Mouse (Mus musculus): ENCODE results near the gene Tas2r134.

Gene Tas2r134

DNA sequence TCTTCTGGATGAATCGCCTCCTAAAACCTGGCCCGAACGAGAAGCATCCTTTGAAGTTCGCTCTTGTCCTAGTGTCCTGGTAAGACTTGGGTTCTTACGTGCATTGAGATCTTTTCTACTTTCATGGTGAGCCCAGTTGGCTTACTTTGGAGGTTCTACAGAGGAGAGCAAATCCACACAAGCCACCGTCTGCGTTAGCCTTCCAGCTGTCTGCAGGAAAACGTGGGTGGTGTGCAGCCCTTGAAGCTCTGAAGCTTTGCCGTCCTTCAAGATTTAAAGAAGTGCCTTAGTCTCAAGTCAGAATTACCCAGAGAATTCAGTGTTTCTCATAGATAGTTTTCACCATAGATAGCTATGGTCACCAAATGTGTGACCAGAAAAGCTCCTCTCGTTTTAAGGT, 24.8 kb downstream of the Tas2r134 start:
- no peak for DNase-seq (ENCODE audit: low read depth, low spot score)

DNA sequence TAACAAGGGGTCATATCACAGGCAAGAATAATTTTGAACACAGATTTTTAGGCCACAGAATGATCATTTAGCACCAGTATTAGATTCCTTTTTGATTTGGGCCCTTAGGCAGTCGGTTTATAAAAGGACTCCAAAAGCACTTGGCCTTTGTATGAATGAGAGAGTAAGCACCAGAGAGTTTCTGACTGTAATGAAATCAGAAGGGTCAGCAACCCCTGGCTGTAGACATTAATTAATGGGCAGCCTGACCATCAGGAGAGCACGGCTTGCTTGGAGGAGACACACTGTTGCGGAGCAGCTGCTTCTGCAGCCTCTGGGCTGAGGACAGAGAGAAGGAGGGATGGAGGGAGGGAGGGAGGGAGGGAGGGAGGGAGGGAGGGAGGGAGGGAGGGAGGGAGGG, 30.4 kb downstream of the Tas2r134 start:
- peak; percentile 4 for DNase-seq (ENCODE audit: low read depth, low spot score)

DNA sequence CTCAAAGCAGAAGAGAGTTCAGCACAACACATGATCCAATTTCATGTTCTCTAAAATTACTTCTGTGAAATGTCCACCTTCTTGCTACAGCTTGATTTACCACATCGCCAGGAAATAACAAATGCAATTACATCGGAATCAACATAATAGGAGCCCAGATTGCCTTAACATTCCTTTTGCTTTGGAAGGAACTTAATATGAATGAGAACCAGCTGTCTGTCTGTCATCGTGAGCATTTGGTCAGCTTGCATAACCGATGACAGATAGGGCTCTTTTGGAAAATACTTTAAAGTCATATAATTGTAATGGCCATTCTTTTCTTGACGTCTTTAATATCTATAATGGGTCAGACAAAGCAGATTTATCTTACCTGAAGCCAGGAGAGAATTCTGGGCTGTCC, 31.0 kb downstream of the Tas2r134 start:
- DNase-seq (ENCODE audit: low read depth, low spot score) = no peak

DNA sequence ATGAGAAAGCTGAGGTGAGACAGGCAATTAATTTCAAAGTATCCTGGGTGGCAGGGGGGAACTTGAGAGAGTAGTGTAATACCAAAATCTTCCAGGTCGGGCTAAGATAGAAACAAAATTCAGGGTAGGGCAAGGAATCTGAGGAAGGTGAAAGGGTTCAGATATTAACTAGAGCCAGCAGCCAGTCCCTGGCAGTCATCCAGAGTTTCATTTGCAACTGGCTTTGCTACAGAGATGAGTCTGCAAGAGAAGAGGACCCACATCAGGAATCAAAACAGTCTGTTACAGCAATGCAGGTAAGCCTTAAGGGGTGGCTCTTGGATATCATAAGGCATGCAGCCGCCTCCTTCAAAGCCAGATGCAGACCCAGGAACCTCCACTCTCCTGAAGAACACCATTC, 47.0 kb downstream of the Tas2r134 start:
- no peak for DNase-seq (ENCODE audit: low read depth, low spot score)
